Mouse (Mus musculus) liver, adult 10 weeks (tissue): ENCODE results near the gene Hmgcll1. TPM values are rescaled to one million over a fixed set of nuclear protein-coding genes. Genes with fewer than 3 reads are reported as not detected.

Experiments
- polyA plus RNA-seq: library from polyadenylated mRNA; stranded (reverse); fragments of 350-450 nt; fragmentation: Illumina TruSeq; extraction: RNeasy Lipid Tissue Mini Kit (QIAGEN cat#74804); gene quantifications from one replicate; pipeline ENCODE4 v1.2.3, GENCODE M21; 2014; ENCODE audit warnings: low read depth, low replicate concordance

Gene Hmgcll1
- polyA plus RNA-seq: not detected

GRCm38 (mm10) chr9:76014631-76015531, at the start of gene Hmgcll1:
Hmgcll1 (plus strand) TSS chr9:76014855.

Other genes with a start within 250 kb of the Hmgcll1 start
- gene Bmp5, start 239.5 kb upstream of the Hmgcll1 start, polyA plus RNA-seq: 15.5 TPM
- gene Gfral, start 198.8 kb downstream of the Hmgcll1 start, polyA plus RNA-seq: not detected